ENCODE assay signal across 13 mouse cellular contexts in the genomic region with DNA sequence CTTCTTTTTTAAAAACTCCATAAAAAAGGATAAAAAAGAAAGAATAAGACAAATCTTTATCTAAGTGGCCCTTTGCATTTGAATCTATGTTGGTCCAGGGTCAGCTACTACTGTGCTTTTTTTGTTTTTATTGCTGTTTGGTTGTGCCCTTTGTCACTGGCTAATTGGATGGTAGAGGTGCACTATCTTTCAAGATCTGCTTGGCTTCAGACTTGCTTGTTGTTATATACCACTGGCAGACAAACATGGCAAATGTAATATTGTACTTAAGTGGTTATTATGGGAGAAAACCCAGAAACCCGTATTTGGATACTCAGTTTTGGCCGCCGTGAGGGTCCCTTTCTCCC.
"Had no signal": no experiment of that assay in that cellular context is flagged by ENCODE, and none has a peak within 500 bp of the region (broad histone marks: within the 10 kb centered on the region; RNA-seq: fewer than 3 reads in every experiment).

No protein-coding gene starts in this region.

- H3K4me1 ChIP-seq: intestine, embryonic 15.5 days; kidney, embryonic 15.5 days; limb, embryonic 15.5 days; midbrain, embryonic 12.5 days had no signal

- H3K9me3 ChIP-seq: intestine, embryonic 15.5 days; kidney, embryonic 15.5 days; limb, embryonic 15.5 days; megakaryocyte, embryonic 14.5 days; midbrain, embryonic 12.5 days had no signal

- H3K36me3 ChIP-seq: intestine, embryonic 15.5 days; midbrain, embryonic 12.5 days had no signal

- H3K4me2 ChIP-seq: intestine, embryonic 15.5 days; kidney, embryonic 15.5 days; limb, embryonic 15.5 days; lung, embryonic 14.5 days; midbrain, embryonic 12.5 days had no signal

- H3K9ac ChIP-seq: intestine, embryonic 15.5 days; kidney, embryonic 15.5 days; limb, embryonic 15.5 days; lung, embryonic 14.5 days; midbrain, embryonic 12.5 days had no signal

- H3K4me3 ChIP-seq: intestine, embryonic 15.5 days; kidney, embryonic 15.5 days; left cerebral cortex, adult 2 months; limb, embryonic 15.5 days; megakaryocyte, embryonic 14.5 days; midbrain, embryonic 12.5 days had no signal

- H3K27me3 ChIP-seq: intestine, embryonic 15.5 days; kidney, embryonic 15.5 days; limb, embryonic 15.5 days; megakaryocyte, embryonic 14.5 days; midbrain, embryonic 12.5 days had no signal

- H3K27ac ChIP-seq: intestine, embryonic 15.5 days; kidney, embryonic 15.5 days; left cerebral cortex, adult 2 months; limb, embryonic 15.5 days; midbrain, embryonic 12.5 days; stomach, postnatal 0 days had no signal

- DNase-seq: kidney, adult 2 months; kidney, postnatal 14 days; lung, embryonic 14.5 days; lung, postnatal 10 days; lung, postnatal 4 days; thymus, postnatal 4 days had no signal
